Mouse (Mus musculus): ENCODE measurements around the gene Gm20521.

The Gm20521 gene

DNA sequence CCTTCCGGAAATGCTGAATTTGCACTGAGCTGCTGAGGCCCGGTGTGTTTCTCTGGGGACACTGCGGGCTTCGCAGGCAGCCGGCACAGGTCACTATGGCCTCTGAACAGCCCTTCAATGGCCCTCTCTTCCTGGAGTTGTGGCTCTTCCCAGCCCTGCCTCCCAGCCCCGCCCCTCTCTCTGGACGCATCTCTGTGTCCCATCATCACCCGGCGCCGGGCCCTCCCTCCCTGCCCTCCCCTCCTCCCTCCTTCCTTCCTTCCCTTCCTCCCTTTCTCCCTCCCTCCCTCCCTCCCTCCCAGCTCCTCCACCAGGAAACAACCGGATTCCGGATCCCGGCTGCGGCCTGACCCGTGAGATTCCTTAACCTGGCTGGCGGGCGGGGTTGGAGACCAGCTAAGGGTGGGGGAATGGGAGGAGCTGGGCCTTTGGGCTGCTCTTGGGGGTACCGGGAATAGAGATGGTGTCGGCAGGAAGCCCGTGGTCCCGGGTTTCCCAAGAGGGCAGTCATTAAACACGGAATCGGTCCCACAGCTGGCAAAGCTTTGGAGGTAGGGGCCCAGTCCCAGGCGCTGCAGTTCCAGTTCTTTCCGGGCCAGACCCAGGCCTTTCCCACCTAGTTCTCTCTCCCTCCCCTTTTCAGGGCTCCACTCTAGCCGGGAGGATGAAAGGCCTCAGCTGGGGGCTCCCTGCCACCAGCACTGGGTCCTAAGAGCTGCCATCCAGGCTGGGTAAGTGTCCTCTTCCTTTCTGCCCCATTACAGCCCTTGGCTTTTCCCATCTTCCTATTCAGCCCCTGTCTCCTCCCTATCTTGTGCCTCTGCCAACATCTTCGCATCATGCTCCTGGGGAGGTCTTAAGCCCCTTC lies at the start of gene Gm20521, which contains the start of gene Bcl2l2:
Gm20521 (plus strand) TSS at position 288 of the 868 bp plus-strand sequence.
Bcl2l2 (plus strand) TSS at position 224 of the 868 bp plus-strand sequence.
- DNase-seq (ENCODE audit: low spot score): peak; percentile 82

DNA sequence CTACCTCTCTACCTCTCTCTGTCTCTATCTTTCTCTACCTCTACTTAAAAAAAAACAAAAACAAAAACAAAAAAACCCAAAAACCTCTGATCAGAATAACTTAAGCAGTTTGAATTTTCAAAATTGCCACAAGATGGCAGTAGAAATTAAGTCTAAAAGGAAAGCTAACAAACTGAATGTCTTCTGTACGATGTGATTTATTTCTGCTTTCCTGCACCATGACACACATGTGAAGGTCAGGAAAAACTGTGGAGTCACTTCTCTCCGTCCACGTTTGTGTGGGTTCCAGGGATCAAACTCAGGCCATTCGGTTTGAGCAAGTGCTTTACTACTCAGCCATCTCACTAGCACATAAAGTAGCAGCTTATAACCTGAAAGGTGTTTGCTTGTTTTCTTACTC lies 39.8 kb upstream of the Gm20521 start:
- peak; percentile 34 for DNase-seq (ENCODE audit: low spot score)

DNA sequence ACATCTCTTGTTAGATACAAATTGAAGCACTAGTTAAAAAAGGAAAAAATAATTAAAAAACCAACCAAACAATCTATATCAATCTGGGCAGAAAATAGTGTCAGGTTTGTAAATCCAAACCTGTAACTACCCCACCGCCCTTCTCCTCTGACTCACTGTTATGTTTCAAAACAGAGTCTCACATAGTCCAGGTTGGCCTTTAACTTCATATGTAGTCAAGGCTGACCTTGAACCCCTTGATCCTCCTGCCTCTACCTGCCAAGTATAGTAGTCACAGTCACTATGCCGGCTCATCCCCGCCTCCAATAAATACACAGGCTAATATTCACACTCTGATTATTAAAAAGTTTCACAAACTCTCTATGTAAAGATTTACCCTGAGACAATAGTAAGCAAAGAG lies 27.5 kb upstream of the Gm20521 start:
- DNase-seq (ENCODE audit: low spot score): no peak

DNA sequence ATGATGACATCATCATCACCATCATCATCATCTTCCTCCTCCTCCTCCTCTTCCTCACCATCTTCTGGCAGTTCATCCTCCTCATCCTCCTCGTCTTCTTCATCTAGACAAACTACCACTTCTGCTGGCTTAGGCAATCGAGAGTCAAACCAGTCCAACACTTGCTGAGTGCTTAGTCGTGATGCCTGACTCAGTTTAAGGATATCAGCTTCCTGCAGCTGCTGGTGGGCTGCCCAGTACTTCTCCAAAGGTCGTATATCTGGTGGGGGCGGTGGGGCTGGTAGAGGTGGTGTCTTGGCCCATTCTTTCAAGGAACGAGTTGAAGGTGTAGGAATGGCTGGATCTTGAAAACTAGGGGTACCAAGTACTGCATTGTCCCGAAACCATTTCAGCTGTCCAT lies 26.5 kb upstream of the Gm20521 start:
- DNase-seq (ENCODE audit: low spot score): no peak

DNA sequence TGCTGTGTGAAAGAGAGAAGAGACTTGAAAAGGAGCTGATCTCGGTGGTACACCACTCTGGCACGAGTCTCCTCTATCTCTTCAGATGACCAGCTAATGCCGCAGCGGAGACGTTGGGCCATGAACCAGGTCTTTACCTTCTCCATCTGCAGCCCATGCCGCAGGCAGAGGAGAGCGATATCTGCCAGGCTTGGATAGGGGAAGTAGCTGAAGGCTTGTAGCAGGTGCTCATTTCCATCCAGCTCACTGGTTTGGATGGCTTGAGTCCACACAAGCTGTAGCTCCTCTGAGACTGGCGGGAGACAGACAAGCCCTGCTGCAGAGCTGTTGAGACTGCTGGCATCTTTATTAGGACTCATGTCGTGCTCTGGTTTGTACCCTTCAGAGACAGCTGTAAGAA lies 25.4 kb upstream of the Gm20521 start:
- DNase-seq (ENCODE audit: low spot score): no peak

DNA sequence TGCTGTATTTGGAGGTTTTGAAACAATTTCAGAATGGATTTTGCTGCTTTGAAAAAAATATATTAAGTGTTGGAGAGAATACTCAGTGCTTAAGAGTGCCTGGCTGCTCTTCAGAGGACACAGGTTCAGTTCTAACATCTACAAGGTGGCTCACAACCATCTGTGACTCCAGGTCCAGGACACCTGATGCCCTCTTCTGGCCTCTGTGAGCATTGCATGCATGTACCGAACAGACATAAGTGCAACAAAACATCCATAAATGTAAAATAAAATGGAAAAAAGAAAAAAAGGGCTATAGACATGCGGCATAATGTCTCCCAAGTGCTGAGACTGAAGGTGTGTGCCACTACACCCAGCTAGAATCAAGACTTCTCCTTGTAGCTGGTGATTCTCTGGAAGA lies 22.7 kb upstream of the Gm20521 start:
- DNase-seq (ENCODE audit: low spot score): peak; percentile 46

DNA sequence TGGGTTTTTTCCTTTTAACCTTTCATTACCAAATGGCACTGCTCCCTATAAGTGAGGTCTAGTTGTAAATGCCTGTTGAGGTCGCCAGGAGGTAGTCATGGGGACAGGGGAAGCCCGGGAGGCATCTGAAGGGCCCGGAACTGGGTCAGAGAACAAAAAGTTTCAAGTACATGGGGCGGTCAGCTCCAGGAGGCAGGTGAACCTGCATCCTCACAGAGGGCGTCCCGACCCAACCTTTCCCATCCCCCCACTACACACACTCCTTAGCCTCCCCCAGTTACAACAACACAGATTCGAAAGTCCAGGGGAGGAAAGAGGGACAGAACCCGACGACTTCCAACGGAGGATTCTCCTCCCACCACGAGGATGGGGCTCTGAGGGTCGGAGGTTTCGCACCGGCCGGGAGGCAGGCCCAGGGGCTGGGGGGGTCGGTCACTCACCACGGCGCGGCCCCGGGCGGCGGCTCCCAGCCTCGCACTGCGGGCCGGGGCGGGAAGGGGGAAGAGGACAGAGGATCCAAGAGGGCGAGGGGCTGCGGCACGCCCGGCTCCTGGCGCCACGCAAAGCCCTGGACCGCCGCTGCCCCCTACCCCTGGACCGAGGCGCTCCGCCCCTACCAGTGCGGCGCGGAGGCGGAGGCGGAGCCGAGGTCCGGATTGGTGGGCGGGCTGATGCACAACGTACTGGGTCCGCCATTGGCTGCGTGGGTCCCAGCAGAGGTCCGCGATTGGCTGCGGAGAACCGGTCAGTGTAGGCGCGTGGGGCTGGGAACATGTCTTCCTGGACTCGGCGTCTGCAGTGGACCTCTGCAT lies 19.5 kb upstream of the Gm20521 start:
- DNase-seq (ENCODE audit: low spot score): peak; percentile 94

DNA sequence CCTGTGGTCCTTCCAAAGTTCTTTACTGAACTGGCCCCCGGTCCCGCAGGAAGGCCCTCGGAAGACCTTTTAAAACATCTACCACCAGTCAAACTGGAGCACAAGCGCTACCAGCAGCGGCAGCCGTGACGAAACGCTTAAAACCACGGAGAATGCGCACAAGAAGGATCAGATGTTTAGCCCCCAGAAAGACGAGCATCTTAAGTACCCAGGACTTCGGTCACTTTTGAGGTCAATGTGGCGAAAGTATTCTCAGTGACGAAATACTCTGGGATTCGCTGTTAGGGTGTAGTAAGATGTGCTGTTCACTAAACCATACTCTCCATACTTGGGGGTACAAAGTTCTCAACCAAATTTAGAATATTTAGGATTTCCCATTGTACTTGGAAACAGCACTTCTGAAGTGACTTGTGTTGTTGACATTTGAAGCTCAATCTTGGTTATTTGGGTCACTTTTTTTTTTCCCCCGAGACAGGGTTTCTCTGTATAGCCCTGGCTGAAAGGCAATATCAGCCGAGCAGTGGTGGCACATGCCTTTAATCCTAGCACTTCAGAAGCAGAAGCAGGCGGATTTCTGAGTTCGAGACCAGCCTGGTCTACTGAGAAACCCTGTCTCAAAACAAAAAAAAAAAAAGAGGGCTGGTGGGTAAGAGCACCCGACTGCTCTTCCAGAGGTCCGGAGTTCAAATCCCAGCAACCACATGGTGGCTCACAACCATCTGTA lies 18.8 kb upstream of the Gm20521 start:
- no peak for DNase-seq (ENCODE audit: low spot score)

DNA sequence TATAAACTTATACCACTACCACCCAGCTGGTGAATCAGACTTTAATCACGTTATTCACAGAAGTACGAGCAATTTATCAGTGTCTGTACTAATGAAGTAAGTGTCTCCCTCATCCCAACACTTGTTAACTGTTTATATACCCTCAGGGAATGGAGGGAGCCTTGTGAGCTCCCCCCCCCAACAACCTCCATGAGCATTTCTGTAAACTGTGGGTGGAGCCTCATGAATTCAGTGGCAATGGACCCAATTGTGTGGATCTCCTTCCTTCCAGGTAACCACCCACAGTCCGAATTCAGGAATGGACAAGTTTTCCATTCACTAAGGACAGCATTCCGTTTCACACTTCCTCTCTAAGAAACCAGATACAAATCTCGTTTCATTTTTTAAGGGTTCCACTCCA lies 17.6 kb upstream of the Gm20521 start:
- DNase-seq (ENCODE audit: low spot score): no peak

DNA sequence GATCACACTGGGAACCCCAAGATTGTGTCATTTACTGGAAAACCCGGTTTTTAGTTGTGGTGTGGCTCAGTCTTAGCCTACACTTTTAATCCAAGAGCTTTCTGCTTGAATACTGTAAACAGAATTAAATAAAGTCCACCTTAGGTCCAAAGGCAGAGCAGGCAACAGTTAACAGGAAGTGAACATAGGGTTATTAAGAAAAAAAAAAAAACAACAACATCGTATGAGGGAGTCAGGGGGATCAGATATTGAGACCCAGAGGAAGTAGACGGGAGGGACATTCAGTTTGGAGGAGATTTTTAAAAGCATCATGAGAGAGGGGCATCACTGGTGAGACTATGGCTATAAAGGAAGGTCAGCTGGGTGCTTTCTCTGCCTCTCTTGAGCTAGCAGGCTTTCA lies 17.0 kb upstream of the Gm20521 start:
- no peak for DNase-seq (ENCODE audit: low spot score)

DNA sequence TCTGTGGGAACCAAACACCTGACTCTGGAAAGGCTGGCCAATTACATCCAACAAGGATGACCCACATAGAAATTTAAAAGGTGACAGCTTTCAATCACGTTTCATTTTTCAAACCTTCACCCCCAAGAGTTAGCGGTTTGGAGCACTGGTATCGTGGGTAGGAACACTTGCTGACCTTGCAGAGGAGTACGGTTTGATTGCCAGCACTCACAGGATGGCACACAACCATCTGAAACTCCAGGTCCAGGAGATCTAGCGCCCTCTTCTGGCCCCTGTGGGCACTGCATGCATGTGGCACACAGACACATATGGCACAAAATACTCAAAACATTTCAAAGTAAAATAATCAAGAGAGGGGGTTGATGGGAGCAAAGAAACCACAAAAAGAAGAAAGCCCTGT lies 16.3 kb upstream of the Gm20521 start:
- DNase-seq (ENCODE audit: low spot score): no peak

DNA sequence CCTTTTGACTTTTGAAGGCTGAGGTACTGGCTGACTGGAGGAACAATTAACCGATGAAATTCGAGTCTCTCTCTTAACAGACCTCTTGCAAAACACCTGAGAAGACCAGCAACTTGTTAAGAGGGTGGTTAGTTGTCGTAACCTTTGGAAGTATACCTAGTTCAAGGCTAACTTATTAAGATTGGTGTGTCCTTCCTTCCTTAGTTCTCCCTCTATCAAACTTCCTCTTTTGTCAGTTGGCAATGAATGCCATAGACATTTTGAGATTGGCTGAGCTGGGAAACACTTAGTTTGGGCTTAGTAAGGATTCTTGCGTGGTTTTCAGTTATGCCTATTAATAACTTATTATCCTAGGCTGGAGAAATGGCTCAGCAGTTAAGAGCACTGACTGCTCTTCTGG lies 15.2 kb upstream of the Gm20521 start:
- DNase-seq (ENCODE audit: low spot score): no peak

DNA sequence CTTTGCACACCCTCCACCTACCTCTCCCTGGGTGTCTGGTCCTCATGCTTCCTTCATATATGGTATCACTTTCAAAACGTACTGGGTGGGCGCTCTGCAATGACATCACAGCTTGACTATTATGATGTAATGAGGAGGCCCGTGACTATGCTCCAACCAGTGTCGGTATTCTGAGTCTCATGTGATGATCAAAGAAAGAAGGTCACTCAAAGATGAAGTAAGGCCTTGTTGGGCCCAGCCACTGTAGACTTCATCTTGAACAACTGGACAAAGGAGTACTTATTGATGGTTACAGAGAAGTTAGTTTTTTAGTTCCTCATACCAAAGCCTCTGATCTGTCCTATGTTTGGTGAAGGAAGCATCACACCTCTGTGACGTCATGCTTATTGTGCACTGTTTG lies 12.4 kb upstream of the Gm20521 start, which contains the start of gene Homez:
Homez (minus strand) TSS at position 101 of the 400 bp plus-strand sequence.
- DNase-seq (ENCODE audit: low spot score): no peak

DNA sequence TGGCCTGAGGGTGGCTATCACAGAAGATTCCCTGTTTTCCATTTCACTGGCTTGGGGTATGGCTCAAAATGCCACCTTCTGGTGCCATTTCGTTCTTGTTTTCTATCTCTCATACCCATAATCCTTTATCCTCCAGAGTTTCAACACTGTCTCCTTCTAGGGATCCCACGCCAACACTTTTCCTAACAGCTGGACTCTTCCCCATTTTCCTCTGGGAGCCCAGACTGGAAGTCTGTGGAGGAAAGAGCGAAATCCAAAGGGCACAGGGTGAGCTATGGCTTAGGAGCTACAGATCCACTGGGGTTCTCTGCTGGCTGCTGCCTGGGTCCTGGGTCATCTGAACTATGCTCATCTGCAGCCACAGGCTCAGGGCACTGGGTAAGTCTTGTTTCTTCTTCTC lies 9.1 kb upstream of the Gm20521 start:
- DNase-seq (ENCODE audit: low spot score): no peak

DNA sequence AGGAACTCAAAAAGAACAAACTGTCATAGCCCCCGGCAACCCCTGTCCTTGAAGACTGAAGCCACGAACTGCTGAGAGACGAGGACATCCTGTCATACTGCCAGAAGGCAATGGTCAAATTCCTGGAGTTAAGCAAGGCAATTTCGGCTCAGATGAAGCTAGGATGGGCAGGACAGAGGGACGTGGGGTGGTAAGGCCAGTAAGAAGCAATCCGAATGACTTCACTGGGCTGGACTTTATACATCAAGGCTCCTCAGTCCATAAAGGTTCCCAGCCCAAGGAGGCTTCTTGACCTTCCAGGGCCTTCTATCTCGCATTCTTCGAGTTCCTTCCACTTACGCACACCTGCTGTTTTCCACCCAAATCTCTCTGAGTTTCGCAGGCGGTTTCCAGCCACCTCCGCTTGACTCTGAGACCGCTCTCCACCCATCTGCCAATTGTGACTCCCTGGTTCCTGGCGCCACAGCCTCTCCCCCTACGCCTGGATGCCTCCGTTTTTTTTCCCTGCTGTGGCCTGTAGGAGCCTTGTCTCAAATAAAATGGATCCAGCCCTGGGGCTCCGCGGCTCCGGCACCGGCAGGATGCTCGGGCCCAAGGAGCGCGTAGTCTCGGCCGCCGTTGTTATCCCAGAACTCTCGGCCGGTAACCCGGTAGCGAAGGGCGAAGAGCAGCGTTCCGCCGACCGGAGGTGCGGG lies 7.2 kb upstream of the Gm20521 start:
- DNase-seq (ENCODE audit: low spot score): peak; percentile 23

DNA sequence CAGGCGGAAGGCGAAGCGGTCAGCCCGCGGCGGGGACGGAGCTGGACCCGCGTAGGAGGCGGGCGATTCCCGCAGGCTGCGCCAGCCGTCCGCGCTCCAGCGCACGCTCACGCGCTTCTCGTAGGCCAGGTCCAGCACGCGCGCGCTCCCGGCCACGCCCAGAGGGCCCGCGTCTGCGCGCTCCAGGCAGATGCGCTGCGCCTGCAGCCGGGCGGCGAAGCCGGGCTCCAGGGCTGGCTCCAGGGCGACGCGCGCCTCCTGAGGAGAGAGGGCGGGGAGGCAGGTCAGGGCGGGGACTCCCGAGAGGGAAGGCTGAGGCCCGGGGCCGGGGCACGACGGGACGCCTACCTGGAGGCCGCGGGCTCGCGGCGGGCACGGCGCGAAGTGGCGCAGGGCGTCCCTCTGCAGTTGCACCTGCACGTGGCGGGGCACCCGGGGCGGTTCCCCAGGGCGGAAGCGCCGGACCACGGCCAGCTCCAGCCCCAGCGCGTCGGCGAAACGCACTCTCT lies 6.6 kb upstream of the Gm20521 start:
- peak; percentile 89 for DNase-seq (ENCODE audit: low spot score)

DNA sequence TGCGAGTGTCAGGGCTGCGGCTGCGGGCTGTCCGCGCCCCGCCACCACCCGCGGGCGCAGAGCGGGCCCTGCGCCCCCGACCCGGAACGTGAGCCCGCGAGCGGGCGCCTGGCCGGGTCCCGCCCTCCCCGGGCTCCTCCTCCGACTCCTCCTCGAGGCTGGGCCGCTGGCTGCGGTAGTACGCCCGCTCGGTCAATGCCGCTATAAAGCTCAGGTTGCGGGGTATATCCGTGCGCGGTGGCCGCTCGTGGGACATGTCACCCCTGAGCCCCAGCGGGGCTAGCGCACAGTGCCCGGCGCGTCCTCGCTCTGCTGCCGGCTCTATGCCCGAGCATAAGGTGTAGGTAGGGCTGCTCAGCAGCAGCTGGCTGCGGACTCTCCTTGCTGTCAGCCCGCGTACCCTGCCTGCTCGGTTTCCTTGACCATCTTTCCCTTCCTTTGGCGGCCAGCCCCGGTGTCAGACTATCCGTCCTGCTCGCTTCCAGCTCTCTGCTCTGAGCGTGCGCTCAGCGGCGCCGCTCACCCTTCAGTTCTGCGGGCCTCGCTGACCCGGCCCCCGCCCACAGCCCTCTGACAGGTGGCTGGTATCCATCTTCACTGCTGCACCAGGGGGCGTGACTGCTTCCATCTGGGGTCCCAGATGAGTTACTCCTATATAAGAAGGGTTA lies 6.1 kb upstream of the Gm20521 start, which contains the start of gene Ppp1r3e:
Ppp1r3e (minus strand) TSS at position 503 of the 668 bp plus-strand sequence.
- peak; percentile 55 for DNase-seq (ENCODE audit: low spot score)

DNA sequence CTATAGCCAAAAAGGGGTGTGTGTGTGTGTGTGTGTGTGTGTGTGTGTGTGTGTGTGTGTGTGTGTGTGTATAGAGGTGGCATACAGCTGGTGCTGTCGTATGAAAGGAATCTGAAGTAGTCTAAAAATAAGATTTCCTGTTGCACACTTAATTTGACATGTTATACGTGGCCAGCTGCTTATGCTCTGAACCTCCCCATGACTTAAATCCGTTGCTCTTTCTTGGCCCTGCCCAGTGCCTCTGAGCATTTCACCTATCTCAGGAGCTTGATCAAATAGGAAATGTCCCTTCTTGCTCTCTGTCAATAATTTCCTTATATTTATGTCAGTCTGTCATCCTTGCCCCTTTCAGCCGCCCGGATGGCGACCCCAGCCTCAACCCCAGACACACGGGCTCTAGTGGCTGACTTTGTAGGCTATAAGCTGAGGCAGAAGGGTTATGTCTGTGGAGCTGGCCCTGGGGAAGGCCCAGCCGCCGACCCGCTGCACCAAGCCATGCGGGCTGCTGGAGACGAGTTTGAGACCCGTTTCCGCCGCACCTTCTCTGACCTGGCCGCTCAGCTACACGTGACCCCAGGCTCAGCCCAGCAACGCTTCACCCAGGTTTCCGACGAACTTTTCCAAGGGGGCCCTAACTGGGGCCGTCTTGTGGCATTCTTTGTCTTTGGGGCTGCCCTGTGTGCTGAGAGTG lies 926 bp downstream of the Gm20521 start:
- no peak for DNase-seq (ENCODE audit: low spot score)

DNA sequence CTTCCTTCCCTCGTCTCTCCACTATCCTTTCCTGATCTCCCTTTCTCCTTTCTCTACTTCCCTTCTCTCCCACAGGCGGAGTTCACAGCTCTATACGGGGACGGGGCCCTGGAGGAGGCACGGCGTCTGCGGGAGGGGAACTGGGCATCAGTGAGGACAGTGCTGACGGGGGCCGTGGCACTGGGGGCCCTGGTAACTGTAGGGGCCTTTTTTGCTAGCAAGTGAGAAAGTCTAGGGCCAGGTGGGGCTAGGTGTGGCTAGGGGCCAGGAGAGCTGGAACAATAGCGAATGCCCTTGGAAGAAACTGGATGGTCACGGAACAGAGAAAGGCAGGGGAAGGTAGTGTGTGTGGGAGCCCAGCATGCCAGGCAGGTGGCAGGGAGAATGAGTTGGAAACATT lies 2.1 kb downstream of the Gm20521 start:
- DNase-seq (ENCODE audit: low spot score): no peak

DNA sequence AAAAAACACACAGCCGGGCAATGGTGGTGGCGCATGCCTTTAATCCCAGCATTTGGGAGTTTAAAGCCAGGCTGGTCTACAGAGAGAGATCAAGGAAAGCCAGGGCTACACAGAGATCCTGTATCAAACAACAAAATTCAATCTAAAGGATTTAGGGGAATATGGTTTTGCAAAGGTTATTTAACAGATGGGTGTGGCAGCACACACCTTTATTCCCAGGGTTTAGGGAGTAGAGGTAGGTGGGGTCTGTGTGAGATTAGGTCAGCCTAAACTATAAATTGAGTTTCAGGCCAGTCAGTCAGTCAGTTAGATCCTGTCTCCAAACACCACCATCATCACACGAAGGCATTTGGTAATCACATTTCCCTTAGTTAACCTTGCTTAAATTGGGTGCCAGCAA lies 9.0 kb downstream of the Gm20521 start, which contains the start of gene Pabpn1:
Pabpn1 (plus strand) TSS at position 301 of the 400 bp plus-strand sequence.
- DNase-seq (ENCODE audit: low spot score): no peak
